Mouse (Mus musculus) right cerebral cortex, adult 2 months (tissue): ENCODE results near the gene Pak3.
A peak's percentile ranks its signal among the peaks of the same experiment; 100 is the strongest.
"Not testable (repeated sequence)": the region's sequence is repeated elsewhere in the genome, so short reads cannot be mapped to it uniquely, and the experiment has no call there.

Source experiments
- DNase-seq, 2 experiments: peaks; one replicate each; pipeline ENCODE4 v3.0.0; 2021 to 2022; ENCODE audit warnings: low spot score in 2 of 2

Gene Pak3

DNA sequence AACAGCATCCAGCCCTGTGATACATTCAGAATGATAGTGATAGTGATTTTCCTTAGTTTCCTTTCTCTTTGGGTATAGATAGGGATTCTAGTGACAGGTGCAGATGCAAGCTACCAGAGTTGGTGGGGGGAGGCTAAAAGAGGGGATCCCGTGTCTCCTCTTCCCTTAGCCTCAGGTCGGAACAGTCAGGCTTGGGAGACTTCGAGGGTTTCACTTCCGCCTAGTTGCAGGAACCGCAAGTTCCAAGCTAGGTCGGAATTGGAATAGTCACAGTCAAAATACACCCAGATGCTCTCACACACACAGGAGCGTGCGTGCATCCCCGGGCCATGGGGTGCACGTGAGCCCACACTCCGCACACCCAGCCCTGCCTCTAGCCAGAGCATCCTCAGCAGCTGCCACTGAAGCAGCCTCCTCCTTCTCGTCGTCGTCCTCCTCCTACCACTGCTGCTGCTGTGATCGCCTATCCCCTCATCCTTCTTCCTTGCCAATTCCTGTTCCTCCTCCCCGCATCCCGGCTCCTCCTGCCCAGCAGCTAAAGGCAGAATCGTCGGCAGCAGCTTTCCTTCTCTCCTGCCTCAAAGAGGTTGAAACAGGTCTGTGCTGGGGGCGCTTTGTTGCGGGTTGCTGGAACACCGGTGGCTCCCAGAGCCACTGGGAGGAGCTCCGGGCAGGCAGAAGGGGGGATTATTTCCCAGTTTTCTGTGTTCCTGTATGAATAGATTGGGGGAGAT is at the start of gene Pak3:
Gene Pak3, plus strand, starts transcription at position 424 of the 734 bp plus-strand sequence.
- DNase-seq, result peak; percentile 46 to 53

DNA sequence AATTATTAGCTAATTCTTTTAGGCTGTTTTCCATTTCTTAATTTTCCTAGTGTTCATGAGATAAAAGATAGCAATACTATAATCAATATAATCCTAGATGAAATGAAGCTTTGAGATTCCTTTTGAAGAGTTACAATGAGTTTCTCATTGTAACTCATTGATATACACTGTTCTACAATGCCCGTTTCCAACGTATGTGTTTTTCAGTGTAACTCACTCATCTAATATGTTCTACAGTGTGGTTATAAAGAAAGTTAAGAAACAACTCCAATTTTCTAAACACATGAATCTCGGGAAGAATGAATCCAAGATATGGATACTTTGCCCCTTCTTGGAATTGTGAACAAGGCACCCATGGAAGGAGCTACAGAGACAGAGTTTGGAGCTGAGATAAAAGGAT is 35.5 kb upstream of the Pak3 start:
- peak; percentile 90 to 100 for DNase-seq

DNA sequence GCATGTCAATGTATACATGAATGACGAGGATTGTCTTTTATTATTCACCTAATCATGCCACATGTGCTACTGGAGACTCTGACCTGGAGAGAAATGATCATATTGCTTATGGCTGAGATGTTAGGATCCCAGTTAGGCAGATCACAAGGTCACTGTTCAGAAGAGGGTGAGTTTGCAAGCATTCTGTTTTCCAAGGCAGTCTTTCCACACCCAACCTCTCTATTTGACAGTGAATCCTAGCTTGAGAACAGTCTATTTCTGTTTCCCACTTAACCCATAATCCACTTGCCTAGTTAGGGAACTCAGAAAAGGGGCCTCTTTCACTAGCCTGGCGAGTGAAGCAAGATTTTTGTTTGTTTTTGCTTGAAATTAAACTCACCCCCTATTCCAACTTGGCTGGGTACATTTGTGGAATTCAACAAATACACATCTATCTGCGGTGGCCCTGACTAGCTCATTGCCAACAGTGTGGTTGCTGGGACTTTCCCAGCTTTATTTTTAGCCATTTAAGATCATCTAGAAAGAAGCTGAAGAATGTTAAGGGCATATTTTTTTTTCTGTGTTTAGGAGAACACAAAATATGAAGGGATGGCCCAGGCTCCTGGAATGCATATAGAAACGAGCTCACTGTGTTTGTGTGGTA is 17.2 kb upstream of the Pak3 start:
- DNase-seq, result no peak

DNA sequence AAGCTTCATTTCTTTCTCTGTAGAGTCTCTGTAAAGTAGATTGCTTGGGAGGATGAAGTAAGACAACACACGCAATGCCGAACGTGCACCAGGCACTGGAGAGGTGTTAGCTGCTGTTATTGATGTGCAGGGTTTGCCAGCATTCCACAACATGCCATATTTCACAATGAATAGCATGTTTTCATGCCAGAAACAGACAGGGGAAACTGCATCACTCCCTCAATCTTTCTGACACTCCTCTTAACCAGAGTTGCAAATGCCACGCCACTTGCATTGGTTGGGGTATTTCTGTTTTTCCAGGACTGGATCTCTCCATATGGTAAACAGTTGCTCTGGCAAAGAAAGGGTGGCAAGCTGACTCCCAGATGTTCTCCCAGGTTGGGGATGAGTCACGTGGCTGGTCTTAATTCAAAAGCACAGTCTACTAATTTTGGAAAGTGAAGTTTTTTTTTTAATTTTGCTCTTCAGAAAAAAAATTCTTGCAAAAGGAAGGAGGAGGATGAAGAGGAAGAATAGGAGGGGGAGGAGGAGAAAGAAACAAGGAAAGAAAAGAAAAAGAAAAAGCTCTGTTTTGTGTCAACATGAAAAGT is 16.5 kb upstream of the Pak3 start:
- DNase-seq, result no peak

- DNase-seq, result peak; percentile 13 to 30
These were observed 526 bp downstream of the Pak3 start for GRCm38 (mm10) chrX:143518917-143519316.

- not testable (repeated sequence) for DNase-seq
These were observed 1.1 kb downstream of the Pak3 start for GRCm38 (mm10) chrX:143519454-143519853.

- DNase-seq, result no peak
These were observed 1.8 kb downstream of the Pak3 start for GRCm38 (mm10) chrX:143520195-143520594.

DNA sequence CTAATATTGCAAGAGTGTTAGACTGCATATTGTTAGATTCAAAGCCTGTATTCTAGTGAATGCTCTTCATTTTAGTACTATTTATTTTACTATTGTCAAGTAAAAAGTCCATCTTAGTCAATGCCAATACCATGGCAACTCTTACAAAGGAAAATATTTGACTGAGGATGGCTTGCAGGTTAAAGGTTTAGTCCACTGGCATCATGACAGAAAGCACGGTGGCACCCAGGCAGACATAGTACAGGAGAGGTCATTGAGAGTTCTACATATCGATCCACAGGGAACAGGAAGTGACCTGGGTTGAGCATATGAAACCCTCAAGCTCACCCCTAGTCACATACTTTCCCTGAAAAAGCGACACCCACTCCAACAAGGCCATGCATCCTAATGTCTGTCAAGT is 13.9 kb downstream of the Pak3 start:
- DNase-seq, result no peak

DNA sequence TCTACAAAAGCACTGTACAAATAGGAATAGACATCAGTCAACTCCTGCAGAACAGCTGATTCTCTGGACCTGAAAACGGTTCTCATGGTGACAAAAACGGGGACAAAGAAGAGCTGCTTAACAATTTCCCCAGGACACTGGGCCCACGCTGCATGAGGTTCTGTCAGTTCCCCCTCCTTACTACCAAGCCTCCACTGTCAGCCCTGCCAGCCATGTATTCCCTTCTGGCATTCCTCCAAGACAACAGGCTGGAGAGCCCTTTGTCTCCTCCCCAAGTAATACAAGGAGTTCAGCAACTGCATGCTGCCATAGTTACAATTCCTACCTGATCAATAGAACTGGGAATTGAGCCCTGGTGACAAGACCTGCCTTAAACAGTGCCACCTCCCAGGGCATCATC is 15.2 kb downstream of the Pak3 start:
- DNase-seq, result no peak

DNA sequence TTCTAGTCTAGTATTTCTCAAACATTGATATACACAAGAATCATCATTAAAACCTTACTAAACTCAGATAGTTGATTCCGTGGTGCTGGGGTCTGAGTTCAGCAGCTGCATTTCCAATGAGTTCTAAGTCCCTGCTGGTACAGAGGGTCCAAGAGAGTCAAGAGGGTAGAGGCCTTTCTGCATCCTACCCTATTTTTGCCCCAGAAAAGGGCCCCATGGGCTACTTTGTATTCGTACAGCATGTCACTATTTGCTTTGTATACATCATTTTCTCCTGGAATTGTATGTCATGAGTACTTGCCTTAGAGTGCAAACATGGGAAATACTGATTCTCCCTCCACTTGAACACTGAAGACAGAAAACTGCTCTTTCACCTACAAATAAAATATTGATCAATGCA is 24.4 kb downstream of the Pak3 start:
- DNase-seq, result no peak

- DNase-seq, result no peak
These were observed 24.9 kb downstream of the Pak3 start for GRCm38 (mm10) chrX:143543186-143543793.

DNA sequence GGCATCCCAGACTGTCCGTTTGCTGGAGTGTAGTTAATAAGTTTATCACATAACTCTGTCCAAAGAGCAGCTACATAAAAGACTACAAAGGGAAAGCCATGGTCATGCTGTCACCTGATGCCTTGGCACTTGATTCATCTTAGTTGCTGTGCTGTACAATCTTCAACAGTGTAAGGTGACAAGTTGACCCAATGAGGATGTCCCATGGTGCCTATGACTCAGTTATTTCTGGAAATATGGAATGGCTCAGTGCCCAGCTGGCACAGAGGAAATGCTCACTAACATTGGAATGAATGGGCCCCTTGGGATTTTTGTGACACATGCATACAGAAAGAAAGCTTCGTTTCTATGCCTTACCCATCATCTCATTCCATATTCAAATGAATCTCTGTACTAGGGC is 55.3 kb downstream of the Pak3 start:
- DNase-seq, result no peak

- DNase-seq, result no peak
These were observed 61.5 kb downstream of the Pak3 start for GRCm38 (mm10) chrX:143579925-143580324.

DNA sequence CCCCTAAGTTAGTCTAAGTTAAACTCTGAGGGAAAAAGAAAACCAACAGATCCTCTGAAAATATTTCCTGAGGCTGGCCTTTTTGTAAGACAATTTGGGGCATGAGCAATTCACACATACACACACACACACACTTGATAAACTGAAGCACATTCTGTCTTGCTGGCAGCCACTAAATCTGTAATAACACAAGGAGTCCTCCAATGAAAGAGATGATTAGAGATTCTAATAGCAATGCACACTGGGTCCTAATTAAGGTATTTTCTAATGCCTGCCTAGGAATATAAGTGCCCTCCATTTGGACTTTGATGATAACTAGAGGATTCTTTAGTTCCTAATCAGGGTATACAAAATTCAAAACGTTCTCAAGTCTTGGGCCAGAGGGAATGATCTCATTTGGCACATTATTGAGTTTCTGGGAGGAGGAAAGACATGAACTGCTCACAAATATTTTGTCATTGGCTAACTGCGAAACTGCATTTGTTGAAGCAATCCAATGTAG is 62.1 kb downstream of the Pak3 start:
- no peak for DNase-seq

DNA sequence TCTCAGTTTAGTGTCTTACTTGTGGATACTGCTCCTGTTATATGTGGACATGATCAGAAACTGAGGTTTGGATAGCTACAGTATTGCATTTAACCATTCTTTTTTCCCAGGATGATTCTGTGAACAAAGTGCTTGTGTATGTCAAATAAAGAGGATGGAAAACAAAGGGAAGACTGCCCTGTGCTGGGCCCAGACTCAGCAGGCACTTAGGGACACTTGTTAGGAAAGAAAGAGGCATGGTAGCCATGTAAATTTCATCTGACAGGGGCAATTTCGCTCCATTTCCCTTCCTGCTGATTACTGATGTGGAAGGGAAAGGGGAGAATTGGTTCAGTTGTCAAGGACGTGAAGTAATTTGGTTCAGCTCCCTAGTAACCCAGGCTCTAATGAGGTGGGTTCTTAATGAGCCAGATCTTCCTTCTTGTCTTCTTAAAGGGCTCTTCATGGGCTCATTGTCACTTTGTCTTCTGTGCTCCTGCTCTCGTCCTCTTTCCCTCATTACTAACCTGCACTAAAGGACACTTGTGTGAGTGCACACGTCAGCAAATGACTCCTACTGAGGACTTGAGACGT is 88.6 kb downstream of the Pak3 start:
- no peak for DNase-seq

DNA sequence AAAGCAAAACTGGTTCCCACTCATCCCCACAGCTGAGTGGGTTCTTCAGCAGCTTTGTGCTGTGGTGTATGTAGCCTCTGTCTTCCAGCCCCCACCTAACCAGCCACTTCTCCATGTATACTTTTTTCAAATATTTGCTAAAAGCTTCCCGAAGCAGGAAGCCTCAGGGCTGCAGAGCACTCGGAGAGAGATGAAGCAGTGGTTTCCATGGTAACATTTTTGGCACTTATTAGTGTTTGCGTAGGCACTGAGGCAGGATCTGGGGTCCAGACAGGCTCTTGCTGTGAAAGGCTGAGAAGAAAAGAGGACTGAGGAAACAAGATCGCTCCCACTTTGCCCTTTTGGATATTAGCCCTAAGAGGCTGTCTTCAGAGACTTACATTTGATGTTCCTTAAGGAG is 100.3 kb downstream of the Pak3 start:
- peak; percentile 21 to 24 for DNase-seq

DNA sequence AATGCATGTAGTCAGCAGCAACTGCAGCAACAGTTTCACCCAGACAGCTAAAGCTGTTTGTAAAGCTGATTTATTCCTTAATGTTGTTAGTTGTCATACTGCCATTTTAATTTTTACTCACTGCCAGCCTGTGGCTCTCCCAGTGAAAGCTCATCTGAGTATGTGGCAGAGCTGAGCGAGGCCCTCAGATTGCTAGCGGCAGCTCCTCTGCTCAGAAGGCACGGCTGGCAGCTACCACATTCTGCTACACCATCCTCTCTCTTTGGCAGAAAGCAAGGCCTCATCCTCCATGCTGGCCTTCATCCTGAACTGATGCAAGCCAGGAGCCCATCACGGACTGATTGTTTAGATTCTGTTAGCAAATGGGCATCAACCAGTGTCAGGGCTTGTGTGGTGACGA is 109.4 kb downstream of the Pak3 start:
- no peak for DNase-seq

DNA sequence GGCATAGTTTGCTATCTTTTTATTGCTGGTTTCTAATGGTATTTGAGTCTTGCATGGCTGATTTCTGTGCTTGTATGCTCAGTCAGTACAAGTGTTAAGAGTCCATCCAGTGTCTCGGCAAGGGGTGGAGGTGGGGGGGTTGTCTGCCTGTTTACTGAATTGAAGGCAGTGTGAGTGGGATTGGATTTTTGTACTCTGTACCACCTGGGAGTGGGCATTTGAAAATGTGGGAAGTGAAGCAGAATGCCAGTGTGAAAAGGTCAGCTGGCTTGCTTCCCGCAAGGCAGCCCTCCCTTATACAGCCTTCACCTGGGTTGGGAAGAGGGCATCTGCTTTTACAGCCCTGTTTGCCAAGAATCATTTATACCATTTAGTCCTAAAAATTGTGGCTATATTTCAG is 125.5 kb downstream of the Pak3 start:
- no peak for DNase-seq

DNA sequence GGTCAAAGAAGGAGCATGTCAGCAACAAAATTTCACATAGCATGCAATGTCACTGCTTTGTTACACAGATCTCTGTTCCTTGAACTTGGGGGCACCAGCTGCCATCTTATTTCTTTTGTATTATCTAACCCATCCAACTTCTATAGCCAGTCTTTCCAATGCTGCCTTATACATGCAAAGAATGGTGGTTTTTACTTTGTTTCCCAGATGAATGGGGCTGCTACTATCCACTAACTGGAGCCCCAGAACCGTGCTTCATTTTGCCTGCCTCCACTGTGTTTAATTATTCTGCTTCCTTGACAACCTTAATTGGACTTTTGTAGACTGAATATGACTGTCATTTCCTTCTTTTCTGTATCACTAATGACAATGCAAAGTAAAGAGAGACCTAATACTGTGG is 126.4 kb downstream of the Pak3 start:
- no peak for DNase-seq

GRCm38 (mm10) chrX:143654308-143655176 is 136.2 kb downstream of the Pak3 start:
- DNase-seq, result no peak

GRCm38 (mm10) chrX:143655177-143655492 is 136.7 kb downstream of the Pak3 start:
- no peak for DNase-seq
